Mouse (Mus musculus): ENCODE measurements around the gene Psph. TPM values are rescaled to one million over a fixed set of nuclear protein-coding genes. Genes with fewer than 3 reads are reported as not detected.
"Not testable (repeated sequence)": the region's sequence is repeated elsewhere in the genome, so short reads cannot be mapped to it uniquely, and the experiment has no call there.

The Psph gene
- 27.4 and 27.5 TPM in 2 replicates for polyA plus RNA-seq (2012; rRNA removed)

DNA sequence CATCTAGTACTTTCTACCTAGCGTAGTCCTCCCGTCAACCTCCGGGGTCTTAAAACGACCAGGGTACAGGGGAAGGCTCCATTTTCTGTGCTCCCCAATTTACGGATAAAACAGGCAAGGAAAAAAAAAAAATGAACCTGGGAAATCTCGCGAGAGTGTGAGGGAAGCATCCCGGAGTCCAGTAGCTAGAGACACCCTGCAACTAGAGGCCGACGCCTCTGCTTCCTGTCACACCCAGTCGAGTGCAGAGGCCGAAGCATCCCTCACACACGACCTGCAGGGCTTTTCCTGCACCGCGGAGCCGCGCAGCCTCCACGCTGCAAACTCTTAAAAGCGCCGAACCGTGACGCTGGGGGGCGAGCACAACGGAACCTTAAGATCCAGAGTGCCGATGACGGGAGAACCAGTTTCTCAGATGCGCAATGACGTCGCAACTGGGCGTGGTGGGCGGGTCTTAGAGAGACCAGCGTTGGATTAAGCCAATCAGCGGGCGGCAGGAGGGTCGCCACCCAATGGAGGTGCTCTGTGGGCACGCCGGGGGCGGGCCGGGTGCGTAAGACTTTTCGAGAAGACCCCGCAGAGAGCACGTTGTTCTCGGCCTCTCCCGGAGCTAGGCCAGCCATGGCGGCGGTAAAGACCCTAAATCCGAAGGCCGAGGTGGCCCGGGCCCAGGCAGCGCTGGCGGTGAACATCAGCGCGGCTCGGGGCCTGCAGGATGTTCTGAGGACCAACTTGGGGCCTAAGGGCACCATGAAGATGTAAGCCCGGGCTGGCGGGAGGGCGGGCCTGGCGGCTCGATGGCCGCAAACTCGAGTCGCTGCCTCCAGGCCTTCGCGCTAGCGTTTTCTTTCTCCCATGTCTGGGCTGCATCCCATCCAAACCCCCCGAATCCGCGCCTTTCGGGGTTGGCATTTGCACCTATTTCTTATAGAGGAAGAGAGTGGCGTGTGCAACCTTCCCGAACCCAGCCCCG lies at the start of gene Psph:
TSS of gene Psph (minus strand) at position 632 of the 973 bp plus-strand sequence.
- TF ChIP-seq CTCF (IDR thresholded peaks at IDR 0.05; ENCODE audit: extremely low read depth, insufficient read depth, low read length) (no peak), POLR2A (IDR thresholded peaks at IDR 0.05; ENCODE audit: extremely low read depth, insufficient read depth, low read length) (peak; percentile 67)
- peak within 1 kb of the TSS; percentile 43 for H3K4me3 ChIP-seq (ENCODE audit: insufficient read depth, low read length)
- no peaks in the 10 kb centered on the region; the same call in 1 of the 2 replicates for H3K4me1 ChIP-seq (ENCODE audit: control insufficient read depth, insufficient read depth, low read length)
- H3K27ac ChIP-seq (ENCODE audit: insufficient read depth, low read length): peak within 1 kb of the TSS; percentile 88

DNA sequence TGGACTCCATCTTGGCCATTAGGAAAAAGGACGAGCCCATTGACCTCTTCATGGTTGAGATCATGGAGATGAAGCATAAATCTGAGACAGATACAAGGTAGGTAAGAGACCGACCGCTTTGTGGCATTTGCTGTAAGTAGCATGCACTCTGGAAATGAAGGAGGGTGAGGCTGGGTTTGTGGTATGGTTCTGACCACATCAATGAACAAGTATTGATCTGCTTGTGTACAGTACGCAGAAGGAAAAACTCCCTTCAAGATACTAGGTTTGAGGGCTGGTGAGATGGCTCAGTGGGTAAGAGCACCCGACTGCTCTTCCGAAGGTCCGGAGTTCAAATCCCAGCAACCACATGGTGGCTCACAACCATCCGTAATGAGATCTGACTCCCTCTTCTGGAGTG lies 3.3 kb upstream of the Psph start:
- not testable (repeated sequence) for H3K27ac ChIP-seq (ENCODE audit: insufficient read depth, low read length); H3K4me3 ChIP-seq (ENCODE audit: insufficient read depth, low read length); H3K4me1 ChIP-seq (ENCODE audit: control insufficient read depth, insufficient read depth, low read length)

DNA sequence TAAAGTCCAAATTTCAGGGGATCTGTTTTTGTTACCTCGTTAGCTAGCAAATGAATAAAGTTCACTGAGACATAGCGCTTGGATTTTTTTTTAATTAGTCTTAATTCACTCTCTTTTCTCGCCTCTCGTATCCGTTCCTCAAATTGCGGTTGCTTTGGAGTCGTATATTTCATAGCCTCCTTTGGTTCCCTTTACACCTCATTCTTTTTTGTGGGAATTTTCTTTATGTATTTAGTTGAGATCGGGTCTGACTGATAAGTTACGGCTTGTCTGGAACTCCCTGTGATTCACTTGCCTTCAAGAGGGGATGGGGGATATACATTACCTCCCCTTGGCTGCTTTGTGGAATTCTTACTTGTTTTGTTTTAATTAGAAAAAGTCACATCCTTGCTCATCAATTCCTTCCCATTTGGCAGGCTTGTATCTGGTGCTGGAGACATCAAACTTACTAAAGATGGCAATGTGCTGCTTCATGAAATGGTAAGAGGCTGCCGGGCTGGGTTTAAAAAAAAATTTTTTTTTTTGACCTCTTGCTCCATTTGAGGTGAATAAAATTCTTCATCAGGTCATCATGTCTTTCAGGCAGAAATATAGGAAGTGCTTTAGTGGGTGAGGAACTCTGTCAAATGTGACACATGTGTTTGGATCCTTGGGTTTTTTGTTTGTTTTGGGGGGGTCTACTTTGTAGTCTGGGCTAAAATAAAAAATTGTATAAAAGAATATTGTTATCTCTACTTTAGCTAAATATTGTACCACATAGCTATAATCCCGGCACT lies 757 bp upstream of the Psph start:
- H3K4me3 ChIP-seq (ENCODE audit: insufficient read depth, low read length): peak overlapping the region; percentile 43
- H3K4me1 ChIP-seq (ENCODE audit: control insufficient read depth, insufficient read depth, low read length): no peaks in the 10 kb centered on the region; the same call in 1 of the 2 replicates
- TF ChIP-seq POLR2A (IDR thresholded peaks at IDR 0.05; ENCODE audit: extremely low read depth, insufficient read depth, low read length): no peak
- no peak for TF ChIP-seq CTCF (IDR thresholded peaks at IDR 0.05; ENCODE audit: extremely low read depth, insufficient read depth, low read length)
- H3K27ac ChIP-seq (ENCODE audit: insufficient read depth, low read length): no peak overlapping the region

DNA sequence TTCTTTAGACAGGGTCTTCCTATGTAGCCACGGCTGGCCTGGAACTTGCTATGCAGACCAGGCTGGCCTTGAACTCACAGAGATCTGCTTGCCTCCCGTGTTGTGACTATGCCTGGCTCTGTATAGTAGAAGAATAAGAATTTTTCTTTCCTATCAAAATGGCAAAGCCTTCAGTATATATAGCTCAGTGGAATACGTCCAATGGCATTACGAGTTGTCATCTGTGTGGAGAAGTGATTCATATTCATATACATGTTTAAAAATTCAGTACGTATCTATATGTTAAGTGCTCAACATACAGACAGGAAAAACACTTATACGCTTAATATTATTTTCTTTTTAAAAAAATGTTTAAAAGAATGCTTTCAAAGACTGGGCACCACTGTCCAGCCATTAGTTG lies 1.1 kb downstream of the Psph start:
- TF ChIP-seq POLR2A (IDR thresholded peaks at IDR 0.05; ENCODE audit: extremely low read depth, insufficient read depth, low read length) (no peak), CTCF (IDR thresholded peaks at IDR 0.05; ENCODE audit: extremely low read depth, insufficient read depth, low read length) (no peak)
- Histone ChIP-seq H3K4me3 (ENCODE audit: insufficient read depth, low read length) (peak overlapping the region; percentile 43; the same call in 1 of the 2 replicates), H3K4me1 (ENCODE audit: control insufficient read depth, insufficient read depth, low read length) (no peaks in the 10 kb centered on the region; the same call in 1 of the 2 replicates), H3K27ac (ENCODE audit: insufficient read depth, low read length) (no peak overlapping the region)

DNA sequence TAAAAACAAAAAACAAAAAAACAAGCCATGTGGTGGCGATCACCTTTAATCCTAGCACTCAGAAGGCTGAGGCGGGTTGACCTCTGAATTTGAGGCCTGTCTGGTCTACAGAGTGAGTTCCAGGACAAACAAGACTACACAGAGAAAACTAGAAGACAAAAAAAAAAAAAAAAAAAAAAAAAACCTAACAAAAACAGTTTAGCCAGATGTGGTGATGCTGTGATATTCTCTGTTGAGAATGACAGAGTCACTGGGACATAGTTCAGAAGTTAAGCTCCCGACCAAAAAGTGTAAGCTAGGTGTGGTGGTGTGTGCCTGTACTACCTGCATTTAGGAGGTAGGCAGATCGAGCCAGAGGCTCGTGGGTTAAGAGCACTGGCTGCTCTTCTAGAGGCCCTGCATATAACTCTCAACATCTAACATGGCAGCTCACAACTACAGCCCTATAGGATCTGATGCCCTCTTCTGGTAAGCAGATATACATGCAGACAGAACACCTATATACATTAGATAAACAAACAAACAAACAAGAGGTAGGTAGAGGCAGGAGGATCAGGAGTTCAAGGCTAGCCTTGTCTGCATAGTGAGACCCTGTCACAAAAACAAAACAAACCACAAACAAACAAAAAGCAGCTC lies 1.9 kb downstream of the Psph start:
- H3K27ac ChIP-seq (ENCODE audit: insufficient read depth, low read length): no peak overlapping the region
- TF ChIP-seq POLR2A (IDR thresholded peaks at IDR 0.05; ENCODE audit: extremely low read depth, insufficient read depth, low read length) (no peak), CTCF (IDR thresholded peaks at IDR 0.05; ENCODE audit: extremely low read depth, insufficient read depth, low read length) (no peak)
- H3K4me1 ChIP-seq (ENCODE audit: control insufficient read depth, insufficient read depth, low read length): no peaks in the 10 kb centered on the region; the same call in 1 of the 2 replicates
- H3K4me3 ChIP-seq (ENCODE audit: insufficient read depth, low read length): no peak overlapping the region

DNA sequence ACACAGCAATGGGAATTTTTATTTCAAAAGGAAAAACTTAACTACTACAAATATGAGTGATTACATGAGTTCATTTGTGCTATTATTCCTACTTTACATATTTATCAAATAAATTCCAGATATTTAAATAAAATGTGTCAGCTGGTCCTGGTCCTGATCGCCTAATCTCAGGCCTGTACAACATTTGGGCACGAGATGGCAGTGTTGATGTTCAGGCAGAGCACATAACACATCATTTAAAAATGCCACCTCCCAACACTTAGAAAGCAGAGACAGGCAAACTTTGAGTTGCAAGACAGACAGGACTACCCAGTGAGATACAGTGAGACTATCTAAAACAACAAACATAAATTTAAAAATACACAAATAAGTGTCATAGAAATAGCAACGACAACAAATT lies 5.0 kb downstream of the Psph start:
- H3K4me3 ChIP-seq (ENCODE audit: insufficient read depth, low read length): no peak overlapping the region
- TF ChIP-seq POLR2A (IDR thresholded peaks at IDR 0.05; ENCODE audit: extremely low read depth, insufficient read depth, low read length) (no peak), CTCF (IDR thresholded peaks at IDR 0.05; ENCODE audit: extremely low read depth, insufficient read depth, low read length) (peak; percentile 76)

DNA sequence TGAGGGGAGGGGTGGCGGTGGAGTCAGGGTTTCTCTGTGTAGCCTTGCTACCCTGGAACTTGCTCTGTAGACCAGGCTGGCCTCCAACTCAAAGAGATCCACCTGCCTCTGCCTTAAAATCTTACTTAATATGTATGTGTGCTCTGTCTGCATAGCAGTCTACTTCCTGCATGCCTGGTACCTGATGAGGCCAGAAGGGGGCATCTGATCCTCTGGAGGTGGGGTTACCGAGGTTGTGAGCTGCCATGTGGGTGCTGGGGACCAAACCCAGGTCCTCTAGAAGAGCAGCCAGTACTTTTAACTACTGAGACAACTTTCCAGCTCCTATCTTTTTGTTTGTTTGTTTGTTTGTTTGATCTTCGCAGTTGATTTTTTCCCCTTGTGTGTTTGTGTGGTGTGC lies 7.1 kb downstream of the Psph start:
- H3K4me3 ChIP-seq (ENCODE audit: insufficient read depth, low read length): no peak overlapping the region
- H3K4me1 ChIP-seq (ENCODE audit: control insufficient read depth, insufficient read depth, low read length): no peaks in the 10 kb centered on the region
- H3K27ac ChIP-seq (ENCODE audit: insufficient read depth, low read length): no peak overlapping the region
- TF ChIP-seq CTCF (IDR thresholded peaks at IDR 0.05; ENCODE audit: extremely low read depth, insufficient read depth, low read length) (no peak), POLR2A (IDR thresholded peaks at IDR 0.05; ENCODE audit: extremely low read depth, insufficient read depth, low read length) (no peak)

More for the DNA sequence above, 5.0 kb downstream of the Psph start:
- Histone ChIP-seq H3K4me1 (ENCODE audit: control insufficient read depth, insufficient read depth, low read length) (no peaks in the 10 kb centered on the region; the same call in 1 of the 2 replicates), H3K27ac (ENCODE audit: insufficient read depth, low read length) (no peak overlapping the region)

DNA sequence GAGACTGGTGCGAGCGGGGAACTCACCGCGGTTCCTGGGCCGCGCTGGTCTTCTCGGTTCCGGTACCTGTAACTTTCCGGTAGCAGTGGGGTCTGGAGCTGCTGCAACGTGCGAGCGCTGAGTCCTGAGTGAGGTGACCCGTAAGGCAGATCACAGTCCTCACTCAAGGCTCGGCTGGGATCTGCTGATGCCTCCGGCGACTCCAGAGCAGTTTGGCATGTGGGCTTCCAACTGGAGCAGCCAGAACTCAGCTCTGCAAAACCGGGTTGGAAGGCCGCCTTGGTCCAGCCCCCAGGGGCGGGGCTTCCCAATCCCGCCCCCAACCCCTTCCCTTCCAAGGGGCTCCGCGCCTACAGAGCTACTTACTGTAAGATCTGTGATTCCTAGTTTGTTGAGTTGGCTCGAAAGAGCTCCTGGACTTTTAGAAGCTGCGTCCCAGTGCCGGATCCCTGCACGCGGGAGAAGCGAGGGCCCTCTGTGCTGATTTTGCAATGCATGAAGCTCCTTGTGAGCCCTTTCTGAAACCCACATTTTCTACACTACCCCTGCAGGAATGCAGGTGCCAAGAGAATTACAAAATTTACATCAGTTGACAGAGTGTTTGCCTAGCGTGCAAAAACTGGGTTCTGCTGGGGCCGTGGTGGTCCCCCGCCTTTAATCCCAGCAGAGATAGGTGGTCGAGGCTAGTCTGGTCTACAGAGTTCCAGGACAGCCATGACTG lies 8.1 kb downstream of the Psph start:
- Histone ChIP-seq H3K27ac (ENCODE audit: insufficient read depth, low read length) (no peak overlapping the region), H3K4me3 (ENCODE audit: insufficient read depth, low read length) (peak overlapping the region; percentile 48), H3K4me1 (ENCODE audit: control insufficient read depth, insufficient read depth, low read length) (no peaks in the 10 kb centered on the region)
- peak; percentile 91 for TF ChIP-seq POLR2A (IDR thresholded peaks at IDR 0.05; ENCODE audit: extremely low read depth, insufficient read depth, low read length)
- TF ChIP-seq CTCF (IDR thresholded peaks at IDR 0.05; ENCODE audit: extremely low read depth, insufficient read depth, low read length): no peak
